Mouse (Mus musculus) myocyte (in vitro differentiated cells): Measurements from ENCODE around the gene Dpm1.

ENCODE experiments used
- MAX ChIP-seq: IDR thresholded peaks from one replicate; pipeline ENCODE4 v1.6.1; 2011; ENCODE audit warnings: low read depth, mild to moderate bottlenecking, control low read depth
- POLR2A ChIP-seq: IDR thresholded peaks from one replicate; pipeline ENCODE4 v1.6.1; 2011; ENCODE audit warnings: low read depth, mild to moderate bottlenecking, control low read depth, moderate library complexity; ENCODE audit not compliant: insufficient read length

DNA sequence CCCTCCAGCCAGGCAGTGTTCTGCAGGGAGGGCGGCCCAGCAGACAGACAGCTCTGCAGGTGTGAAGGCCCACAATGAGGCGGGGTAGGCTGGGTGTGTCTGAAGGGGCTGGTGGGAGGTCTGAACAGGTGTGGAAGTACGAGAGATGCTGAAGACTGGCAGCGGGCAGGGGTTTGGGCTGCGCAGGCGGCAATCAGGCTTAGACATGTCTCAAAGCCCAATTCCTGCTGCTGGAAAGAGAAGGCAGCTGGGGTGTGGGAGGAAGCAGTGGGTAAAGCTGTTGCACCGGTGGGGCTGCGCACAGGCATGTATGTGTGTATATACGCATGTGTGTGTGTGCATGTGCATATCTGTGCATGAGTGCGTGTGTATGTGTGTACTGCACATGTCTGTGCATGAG, 30.5 kb upstream of the Dpm1 start:
- TF ChIP-seq POLR2A (no peak), MAX (no peak)
